Mouse (Mus musculus): ENCODE measurements around the gene Fgfr2. TPM values are rescaled to one million over a fixed set of nuclear protein-coding genes. Genes with fewer than 3 reads are reported as not detected.

The Fgfr2 gene
- total and polyA plus RNA-seq, 2 experiments from 2014 or later = 12.1 to 32.6 TPM

DNA sequence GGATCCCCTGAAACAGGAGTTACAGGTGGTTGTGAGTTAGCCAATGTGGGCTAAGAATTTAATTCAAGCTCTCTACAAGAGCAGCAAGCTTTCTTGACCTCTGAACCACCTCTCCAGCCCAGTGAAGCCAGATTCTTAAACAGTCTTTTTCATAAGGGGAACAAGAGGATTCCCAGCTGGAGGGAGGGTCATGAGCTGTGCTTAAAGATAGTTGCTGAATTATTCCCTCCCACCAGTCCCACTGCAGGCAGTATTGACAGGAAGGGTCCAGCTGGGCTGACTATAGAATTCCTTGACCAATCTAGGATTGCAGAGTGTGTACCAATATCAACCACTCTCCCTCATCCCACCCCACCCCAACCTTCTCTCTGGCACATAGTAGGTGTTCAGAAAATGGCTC, 654.8 kb downstream of the Fgfr2 start:
- no peak overlapping the region for H3K27ac ChIP-seq (ENCODE audit: low read depth, low read length)
- TF ChIP-seq CTCF (IDR thresholded peaks at IDR 0.05) = no peak
- H3K4me1 ChIP-seq (ENCODE audit: insufficient read depth, low read length) = no peaks in the 10 kb centered on the region
- H3K36me3 ChIP-seq (ENCODE audit: insufficient read depth, low read length) = no peaks in the 10 kb centered on the region
- DNase-seq (ENCODE audit: low spot score) = no peak
- H3K9ac ChIP-seq (replicated peaks; ENCODE audit: low read length, poor library complexity, severe bottlenecking) = no peak overlapping the region
- no peaks in the 10 kb centered on the region for H3K9me3 ChIP-seq (ENCODE audit: low read length)
- no peak for ATAC-seq (ENCODE audit: low FRiP score)
- H3K27me3 ChIP-seq (ENCODE audit: insufficient read depth, low read length) = no peaks in the 10 kb centered on the region
- H3K4me2 ChIP-seq (ENCODE audit: low read depth, low read length, poor library complexity, severe bottlenecking) = no peak overlapping the region
- H3K4me3 ChIP-seq (ENCODE audit: low read depth, low read length) = no peak overlapping the region

DNA sequence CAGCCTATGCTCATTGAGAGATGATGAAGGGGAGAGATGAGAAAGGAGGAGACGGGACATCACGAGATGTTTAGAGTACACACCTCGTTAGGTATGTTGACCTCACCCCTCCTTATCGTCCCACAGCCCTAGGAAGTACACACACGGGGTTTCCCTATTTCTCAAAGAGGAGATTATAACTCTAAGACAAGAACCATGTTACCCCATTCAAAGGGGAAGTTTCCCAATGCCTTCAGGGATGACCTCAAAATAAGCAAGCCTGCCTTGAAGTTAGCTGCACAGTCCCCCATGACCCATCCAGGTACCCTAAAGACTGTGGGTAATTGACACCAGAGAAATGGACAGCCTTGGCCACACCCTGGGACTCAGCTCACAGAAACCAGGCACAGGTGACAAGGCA, 657.3 kb downstream of the Fgfr2 start:
- ATAC-seq (ENCODE audit: low FRiP score) (no peak), DNase-seq (ENCODE audit: low spot score) (no peak)
- no peaks in the 10 kb centered on the region for H3K9me3 ChIP-seq (ENCODE audit: low read length)
- no peak overlapping the region for H3K9ac ChIP-seq (replicated peaks; ENCODE audit: low read length, poor library complexity, severe bottlenecking)
- H3K4me1 ChIP-seq (ENCODE audit: insufficient read depth, low read length) = no peaks in the 10 kb centered on the region
- 92% methylated on average over 5 of the region's 5 CpGs for WGBS
- no peak for TF ChIP-seq CTCF (IDR thresholded peaks at IDR 0.05)
- H3K4me3 ChIP-seq (ENCODE audit: low read depth, low read length) = no peak overlapping the region
- H3K36me3 ChIP-seq (ENCODE audit: insufficient read depth, low read length) = no peaks in the 10 kb centered on the region
- no peak overlapping the region for H3K4me2 ChIP-seq (ENCODE audit: low read depth, low read length, poor library complexity, severe bottlenecking)
- no peak overlapping the region for H3K27ac ChIP-seq (ENCODE audit: low read depth, low read length)
- no peaks in the 10 kb centered on the region for H3K27me3 ChIP-seq (ENCODE audit: insufficient read depth, low read length)

DNA sequence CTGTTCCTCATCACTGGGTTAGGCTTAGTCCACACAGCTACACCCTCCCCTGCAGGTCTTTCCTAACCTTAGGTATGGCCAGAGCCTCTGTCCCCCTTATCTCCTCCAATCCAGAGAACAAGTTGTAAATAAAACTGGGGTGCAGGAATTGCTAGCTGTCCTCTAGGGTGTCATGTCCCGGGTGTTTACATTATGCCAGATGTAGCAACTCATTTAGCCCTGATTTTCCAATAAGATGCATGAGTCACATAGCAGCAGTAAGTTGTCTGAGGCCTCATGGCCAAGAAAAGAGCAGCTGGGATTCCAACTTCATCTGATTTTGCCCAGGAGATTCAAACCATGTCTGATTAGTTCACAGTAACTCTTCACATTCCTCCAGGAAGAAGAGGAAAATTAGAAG, 658.3 kb downstream of the Fgfr2 start:
- H3K9me3 ChIP-seq (ENCODE audit: low read length) = no peaks in the 10 kb centered on the region
- H3K36me3 ChIP-seq (ENCODE audit: insufficient read depth, low read length) = no peaks in the 10 kb centered on the region
- no peak overlapping the region for H3K27ac ChIP-seq (ENCODE audit: low read depth, low read length)
- ATAC-seq (ENCODE audit: low FRiP score) = no peak
- no peaks in the 10 kb centered on the region for H3K4me1 ChIP-seq (ENCODE audit: insufficient read depth, low read length)
- WGBS = 97% methylated on average over 1 of the region's 1 CpGs
- no peak for DNase-seq (ENCODE audit: low spot score)
- no peak overlapping the region for H3K4me3 ChIP-seq (ENCODE audit: low read depth, low read length)
- H3K4me2 ChIP-seq (ENCODE audit: low read depth, low read length, poor library complexity, severe bottlenecking) = no peak overlapping the region
- no peaks in the 10 kb centered on the region for H3K27me3 ChIP-seq (ENCODE audit: insufficient read depth, low read length)
- no peak for TF ChIP-seq CTCF (IDR thresholded peaks at IDR 0.05)
- H3K9ac ChIP-seq (replicated peaks; ENCODE audit: low read length, poor library complexity, severe bottlenecking) = no peak overlapping the region

DNA sequence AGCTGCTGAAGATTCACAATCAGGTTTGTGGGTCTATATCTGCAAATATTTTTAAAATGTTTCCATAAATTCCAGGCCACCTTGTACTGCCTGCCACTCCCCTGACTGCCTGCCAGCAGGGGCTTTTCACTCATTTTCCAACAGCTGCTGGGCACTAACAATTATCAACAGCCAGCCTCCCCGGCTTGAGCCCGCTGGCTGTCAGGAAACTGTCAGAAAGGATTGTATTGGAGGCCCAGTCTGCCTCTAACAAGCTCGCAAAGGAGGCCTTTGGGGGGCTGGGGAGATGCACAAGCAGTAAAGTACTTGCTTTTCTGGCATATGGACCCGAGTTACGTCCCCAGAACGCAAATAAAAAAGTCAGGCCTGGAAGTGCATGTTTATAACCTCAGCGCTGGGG, 664.7 kb downstream of the Fgfr2 start:
- WGBS = 29% methylated on average over 7 of the region's 7 CpGs
- no peak overlapping the region for H3K27ac ChIP-seq (ENCODE audit: low read depth, low read length)
- ATAC-seq (ENCODE audit: low FRiP score) = no peak

DNA sequence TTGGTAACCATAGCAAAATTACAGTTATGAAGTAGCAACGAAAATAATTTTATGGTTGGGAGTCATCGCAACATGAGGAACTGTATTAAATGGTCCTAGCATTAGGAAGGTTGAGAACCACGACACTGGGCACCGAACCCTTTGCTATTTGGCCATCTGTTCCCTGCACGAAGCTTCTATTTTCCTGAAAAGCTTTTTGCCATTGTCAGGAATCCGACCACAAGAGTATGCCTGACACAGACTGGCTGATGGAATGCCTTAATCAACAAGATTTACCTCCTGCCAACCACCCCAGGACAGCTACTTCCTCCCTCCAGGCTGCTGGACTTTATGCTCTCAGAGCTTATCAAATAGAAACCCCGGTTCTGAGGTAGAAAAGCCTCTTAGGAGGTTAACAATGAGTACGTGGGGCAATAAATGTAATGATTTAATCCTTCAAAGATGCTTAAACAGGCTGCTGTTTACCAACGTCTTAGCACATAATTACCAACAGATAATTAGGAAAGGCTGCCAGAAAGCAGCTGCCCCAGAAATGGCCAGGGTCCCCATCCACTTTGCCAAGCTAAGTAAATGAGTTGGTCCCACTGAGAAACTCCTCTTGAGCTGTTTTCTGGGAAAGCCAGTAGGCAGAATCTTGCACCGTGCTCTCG, 668.0 kb downstream of the Fgfr2 start:
- no peak for TF ChIP-seq CTCF (IDR thresholded peaks at IDR 0.05)
- H3K9ac ChIP-seq (replicated peaks; ENCODE audit: low read length, poor library complexity, severe bottlenecking) = no peak overlapping the region
- H3K4me3 ChIP-seq (ENCODE audit: low read depth, low read length) = no peak overlapping the region
- ATAC-seq (ENCODE audit: low FRiP score) = no peak
- no peaks in the 10 kb centered on the region for H3K9me3 ChIP-seq (ENCODE audit: low read length)
- no peaks in the 10 kb centered on the region for H3K36me3 ChIP-seq (ENCODE audit: insufficient read depth, low read length)
- H3K4me2 ChIP-seq (ENCODE audit: low read depth, low read length, poor library complexity, severe bottlenecking) = no peak overlapping the region
- no peak overlapping the region for H3K27ac ChIP-seq (ENCODE audit: low read depth, low read length)
- WGBS = 38% methylated on average over 11 of the region's 11 CpGs
- H3K4me1 ChIP-seq (ENCODE audit: insufficient read depth, low read length) = no peaks in the 10 kb centered on the region
- no peaks in the 10 kb centered on the region for H3K27me3 ChIP-seq (ENCODE audit: insufficient read depth, low read length)
- peak; percentile 40 for DNase-seq (ENCODE audit: low spot score)

More for the DNA sequence above, 664.7 kb downstream of the Fgfr2 start:
- no peaks in the 10 kb centered on the region for H3K9me3 ChIP-seq (ENCODE audit: low read length)
- no peaks in the 10 kb centered on the region for H3K4me1 ChIP-seq (ENCODE audit: insufficient read depth, low read length)
- no peaks in the 10 kb centered on the region for H3K27me3 ChIP-seq (ENCODE audit: insufficient read depth, low read length)
- TF ChIP-seq CTCF (IDR thresholded peaks at IDR 0.05) = no peak
- H3K4me2 ChIP-seq (ENCODE audit: low read depth, low read length, poor library complexity, severe bottlenecking) = no peak overlapping the region
- DNase-seq (ENCODE audit: low spot score) = peak; percentile 23
- H3K36me3 ChIP-seq (ENCODE audit: insufficient read depth, low read length) = no peaks in the 10 kb centered on the region
- no peak overlapping the region for H3K4me3 ChIP-seq (ENCODE audit: low read depth, low read length)
- no peak overlapping the region for H3K9ac ChIP-seq (replicated peaks; ENCODE audit: low read length, poor library complexity, severe bottlenecking)

DNA sequence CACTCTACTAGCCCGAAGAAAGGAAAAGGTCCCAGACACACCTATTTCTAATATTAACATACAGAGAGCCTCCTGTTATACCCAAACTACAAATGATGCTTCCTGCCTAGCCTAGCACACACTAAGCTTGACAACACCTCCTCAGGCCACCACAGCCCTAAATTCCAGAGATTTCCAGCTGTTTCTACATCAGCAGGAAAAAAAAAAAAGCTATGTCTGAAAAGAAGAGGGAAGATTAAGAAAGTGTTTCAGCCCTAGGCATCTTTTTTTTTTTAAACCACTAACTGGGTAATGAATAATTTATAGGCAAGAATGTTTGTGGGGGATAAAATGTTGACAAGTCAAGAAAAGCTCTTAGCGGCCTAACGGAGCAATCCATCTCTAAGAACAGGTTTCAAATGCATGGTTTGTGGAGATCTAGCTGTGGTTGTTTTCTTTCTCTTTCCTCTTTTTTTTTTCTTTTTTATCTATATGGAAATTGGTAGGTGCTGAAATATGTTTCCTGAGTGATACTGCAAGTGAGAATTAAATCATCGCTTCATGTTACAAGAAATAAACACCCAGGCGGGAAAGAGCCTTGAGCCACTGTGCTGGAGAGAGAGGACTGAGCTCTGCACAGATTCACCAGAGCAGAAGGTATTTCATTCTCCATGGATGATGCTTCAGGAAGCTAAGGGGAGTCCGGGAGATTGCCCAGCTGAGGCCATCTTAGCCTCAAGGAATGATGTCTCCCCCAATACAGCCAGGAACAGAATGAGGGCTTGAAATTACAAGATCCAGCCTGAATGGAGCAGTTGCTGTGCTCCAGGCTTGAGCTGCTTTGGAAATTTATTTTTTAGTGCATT, 673.0 kb downstream of the Fgfr2 start:
- Histone ChIP-seq H3K4me1 (ENCODE audit: insufficient read depth, low read length) (peaks cover 3% of the 10 kb centered on the region; the same call in 1 of the 2 replicates), H3K27ac (ENCODE audit: low read depth, low read length) (peak overlapping the region; percentile 32; the same call in 1 of the 2 replicates), H3K9me3 (ENCODE audit: low read length) (no peaks in the 10 kb centered on the region), H3K27me3 (ENCODE audit: insufficient read depth, low read length) (no peaks in the 10 kb centered on the region), H3K4me2 (ENCODE audit: low read depth, low read length, poor library complexity, severe bottlenecking) (no peak overlapping the region), H3K36me3 (ENCODE audit: insufficient read depth, low read length) (no peaks in the 10 kb centered on the region), H3K4me3 (ENCODE audit: low read depth, low read length) (no peak overlapping the region), H3K9ac (replicated peaks; ENCODE audit: low read length, poor library complexity, severe bottlenecking) (no peak overlapping the region)
- no peak for TF ChIP-seq CTCF (IDR thresholded peaks at IDR 0.05)
- DNase-seq (ENCODE audit: low spot score) (no peak), ATAC-seq (ENCODE audit: low FRiP score) (no peak)
- WGBS = 51% methylated on average over 6 of the region's 6 CpGs

Data from midbrain, postnatal 0 days (tissue).